8 mouse cellular contexts compared by ENCODE assay signal in genomic region chr14:34549004-34549671, GRCm38 (mm10). TPM values are rescaled to one million over a fixed set of nuclear protein-coding genes. Genes with fewer than 3 reads are reported as not detected.
DNase-seq lines count a peak whose midpoint lies in the region; ATAC-seq and TF ChIP-seq lines count a peak whose summit lies in the region.

No protein-coding gene starts in this region.

- H3K9ac ChIP-seq in hindbrain, postnatal 0 days (replicated peaks; ENCODE audit: low read length) = peak overlapping the region; percentile 90

- H3K4me3 ChIP-seq in gastrocnemius, adult 2 months = peak overlapping the region; percentile 80
- H3K4me3 ChIP-seq in hindbrain, postnatal 0 days (ENCODE audit: low read length) = peak overlapping the region; percentile 79

- TF ChIP-seq CTCF in gastrocnemius, adult 2 months (IDR thresholded peaks at IDR 0.05) = peak; percentile 95
- peak; percentile 84 for TF ChIP-seq CTCF in hindbrain, postnatal 0 days (IDR thresholded peaks at IDR 0.05; ENCODE audit: low read depth)

- peak overlapping the region; percentile 92 for H3K27ac ChIP-seq in gastrocnemius, adult 2 months
- H3K27ac ChIP-seq in hindbrain, postnatal 0 days = peak overlapping the region; percentile 89

- peak overlapping the region; percentile 88 for H3K4me2 ChIP-seq in hindbrain, postnatal 0 days (ENCODE audit: low read depth, low read length)

- no peaks in the 10 kb centered on the region for H3K4me1 ChIP-seq in hindbrain, postnatal 0 days (ENCODE audit: insufficient read depth, low read length)

- DNase-seq in adipocyte (ENCODE audit: low spot score) = peak; percentile 88
- peak; percentile 71 to 84 for DNase-seq in cerebellum, postnatal 4 days (ENCODE audit: low spot score in 2 of 2)
- DNase-seq in gastrocnemius, adult 2 months = peak; percentile 92
- peak; percentile 93 for DNase-seq in hindbrain, postnatal 0 days (ENCODE audit: low spot score)
- peak; percentile 75 to 88 for DNase-seq in left cerebral cortex, postnatal 10 days (ENCODE audit: extremely low spot score in 1 of 2, low spot score in 2 of 2)
- peak; percentile 80 for DNase-seq in right cerebral cortex, postnatal 14 days
- peak; percentile 90 for DNase-seq in yolk sac, embryonic 10.5 days (ENCODE audit: low spot score)

- H3K36me3 ChIP-seq in hindbrain, postnatal 0 days (ENCODE audit: insufficient read depth, low read length) = no peaks in the 10 kb centered on the region

- WGBS in hindbrain, postnatal 0 days = under 1% methylated on average over 54 of the region's 55 CpGs

- intact Hi-C loops in gastrocnemius, adult 2 months (cut with DNase I) = loop anchor here (2.0 to 5.0 kb wide), 3 partner anchors 47 to 107 kb away; partner anchors contain the start of gene Bmpr1a
- intact Hi-C loops in left cerebral cortex, postnatal 10 days (cut with DNase I) = loop anchor here (2.0 to 5.0 kb wide), 2 partner anchors 47 to 88 kb away; partner anchors contain the start of gene Bmpr1a

- ATAC-seq in hindbrain, postnatal 0 days = peak; percentile 96
- ATAC-seq in megakaryocyte progenitor cell, adult 5-6 weeks (replicated peaks; ENCODE audit: poor library complexity) = peak; percentile 94

- H3K9me3 ChIP-seq in hindbrain, postnatal 0 days (ENCODE audit: low read length) = no peaks in the 10 kb centered on the region

- no peaks in the 10 kb centered on the region for H3K27me3 ChIP-seq in hindbrain, postnatal 0 days (ENCODE audit: insufficient read depth, low read length)

RNA-seq across cellular contexts. Expression of gene 9230112D13Rik, which starts 26.5 kb away (rescaled TPM):
- not detected for total RNA-seq in gastrocnemius, adult 2 months (2021)
- not detected in 2 replicates for total RNA-seq in hindbrain, postnatal 0 days (2014; rRNA removed)
- polyA plus RNA-seq in hindbrain, postnatal 0 days (2015; fragmentation: Nextera tagmentation; extraction: Ambion mirVana) = not detected in 2 replicates
- total RNA-seq in left cerebral cortex, postnatal 10 days (2021) = not detected
- total RNA-seq in megakaryocyte progenitor cell, adult 5-6 weeks (2015) = not detected in 2 replicates
- total RNA-seq in megakaryocyte progenitor cell, adult 5-6 weeks (2017) = not detected in 2 replicates

RNA-seq across cellular contexts. Expression of gene Ldb3, which starts 39.3 kb away (rescaled TPM):
- total RNA-seq in gastrocnemius, adult 2 months (2021) = 1,000 to 10,000 TPM; 1,886 to 2,548 TPM
- total RNA-seq in hindbrain, postnatal 0 days (2014; rRNA removed) = 1.6 and 1.7 TPM in 2 replicates
- 1.3 and 1.4 TPM in 2 replicates for polyA plus RNA-seq in hindbrain, postnatal 0 days (2015; fragmentation: Nextera tagmentation; extraction: Ambion mirVana)
- total RNA-seq in left cerebral cortex, postnatal 10 days (2021) = 1 to 10 TPM; 1.5 to 2.0 TPM
- not detected in 2 replicates for total RNA-seq in megakaryocyte progenitor cell, adult 5-6 weeks (2015)
- total RNA-seq in megakaryocyte progenitor cell, adult 5-6 weeks (2017) = not detected in 2 replicates

RNA-seq across cellular contexts. Expression of gene Bmpr1a, which starts 46.0 kb away (rescaled TPM):
- 10 to 100 TPM; 49.4 to 54.1 TPM for total RNA-seq in gastrocnemius, adult 2 months (2021)
- 52.5 and 53.8 TPM in 2 replicates for total RNA-seq in hindbrain, postnatal 0 days (2014; rRNA removed)
- 20.6 and 21.1 TPM in 2 replicates for polyA plus RNA-seq in hindbrain, postnatal 0 days (2015; fragmentation: Nextera tagmentation; extraction: Ambion mirVana)
- total RNA-seq in left cerebral cortex, postnatal 10 days (2021) = 10 to 100 TPM; 34.7 to 37.3 TPM
- 0.39 and 0.68 TPM in 2 replicates for total RNA-seq in megakaryocyte progenitor cell, adult 5-6 weeks (2015)
- total RNA-seq in megakaryocyte progenitor cell, adult 5-6 weeks (2017) = 0.25 and 0.41 TPM in 2 replicates

RNA-seq across cellular contexts. Expression of gene Opn4, which starts 50.8 kb away (rescaled TPM):
- total RNA-seq in gastrocnemius, adult 2 months (2021) = not detected
- total RNA-seq in hindbrain, postnatal 0 days (2014; rRNA removed) = not detected in 2 replicates
- 0.14 TPM in 1 of 2 replicates, not detected in the other for polyA plus RNA-seq in hindbrain, postnatal 0 days (2015; fragmentation: Nextera tagmentation; extraction: Ambion mirVana)
- not detected for total RNA-seq in left cerebral cortex, postnatal 10 days (2021)
- not detected in 2 replicates for total RNA-seq in megakaryocyte progenitor cell, adult 5-6 weeks (2015)
- not detected in 2 replicates for total RNA-seq in megakaryocyte progenitor cell, adult 5-6 weeks (2017)

Comparison
In these comparisons a context has a peak if more than half of its experiments do, and no peak if none do; other contexts are left out.
1. Peak in every context shown above with its lines: DNase-seq, ATAC-seq, H3K4me3 ChIP-seq and H3K27ac ChIP-seq.
2. RNA of gene Ldb3, which starts 39.3 kb away (total RNA-seq): 1,886 to 2,548 TPM in gastrocnemius, adult 2 months; 1.5 to 2.0 TPM in left cerebral cortex, postnatal 10 days, 1.6 to 1.7 TPM in hindbrain, postnatal 0 days and not detected in megakaryocyte progenitor cell, adult 5-6 weeks; every median in the first group is over 100 times any median in the second.
3. RNA of gene Bmpr1a, which starts 46.0 kb away (total RNA-seq): 49.4 to 54.1 TPM in gastrocnemius, adult 2 months, 52.5 to 53.8 TPM in hindbrain, postnatal 0 days and 34.7 to 37.3 TPM in left cerebral cortex, postnatal 10 days; 0.25 to 0.68 TPM in megakaryocyte progenitor cell, adult 5-6 weeks; every median in the first group is over 10 times any median in the second.